Mouse (Mus musculus) stomach, embryonic 14.5 days (tissue): ENCODE measurements around the gene Padi2. TPM values are rescaled to one million over a fixed set of nuclear protein-coding genes. Genes with fewer than 3 reads are reported as not detected.

ENCODE experiments used
- ATAC-seq: fragments of 200-750 bp; cut with Nextera tagmentation; 2 replicates; pipeline ENCODE4 v1.8.0; 2017; ENCODE audit warnings: low read depth, moderate TSS enrichment; ENCODE audit not compliant: insufficient number of reproducible peaks, insufficient read depth, low FRiP score
- H3K27ac ChIP-seq: fragments of 300-500 bp; sonication (generic); 2 replicates; pipeline ENCODE4 v1.5.1; 2014; ENCODE audit warnings: mild to moderate bottlenecking, low read length, moderate library complexity, mixed read lengths
- H3K27me3 ChIP-seq: fragments of 300-500 bp; sonication (generic); 2 replicates; pipeline ENCODE4 v1.6.1; 2014; ENCODE audit warnings: low read length, control low read depth, mixed read lengths; ENCODE audit not compliant: control insufficient read depth, insufficient read depth
- H3K36me3 ChIP-seq: fragments of 300-500 bp; sonication (generic); 2 replicates; pipeline ENCODE4 v1.6.1; 2014; ENCODE audit warnings: mild to moderate bottlenecking, control low read depth, low read length, moderate library complexity, mixed read lengths; ENCODE audit not compliant: control insufficient read depth, insufficient read depth
- H3K4me1 ChIP-seq: fragments of 300-500 bp; sonication (generic); 2 replicates; pipeline ENCODE4 v1.6.1; 2014; ENCODE audit warnings: low read length, control low read depth, mixed read lengths; ENCODE audit not compliant: control insufficient read depth, insufficient read depth
- H3K4me2 ChIP-seq: fragments of 300-500 bp; sonication (generic); replicated peaks from 2 replicates; pipeline ENCODE4 v1.6.1; 2014; ENCODE audit warnings: low read depth, low read length, control low read depth
- H3K4me3 ChIP-seq: fragments of 300-500 bp; sonication (generic); 2 replicates; pipeline ENCODE4 v1.5.1; 2014; ENCODE audit warnings: low read depth, low read length, control low read depth
- H3K9ac ChIP-seq: fragments of 300-500 bp; sonication (generic); replicated peaks from 2 replicates; pipeline ENCODE4 v1.6.1; 2014; ENCODE audit warnings: low read depth, mild to moderate bottlenecking, control low read depth, low read length, moderate library complexity, mixed read lengths
- H3K9me3 ChIP-seq: fragments of 300-500 bp; sonication (generic); 2 replicates; pipeline ENCODE4 v1.6.1; 2016; ENCODE audit warnings: low read depth, low read length, control low read depth; ENCODE audit not compliant: control insufficient read depth
- WGBS: fragments of 180-500 bp; shearing (Covaris S2); extraction: QIAGEN DNeasy Blood & Tissue Kit; methylation state at CpG from one replicate; pipeline ENCODE4 v1.1.7; 2014; 5-methylcytosine and 5-hydroxymethylcytosine counted together
- polyA plus RNA-seq: library from polyadenylated mRNA; unstranded; fragments of >200 nt; fragmentation: Nextera tagmentation; extraction: Ambion mirVana; gene quantifications from 2 replicates; pipeline ENCODE4 v1.2.1, GENCODE M21; 2014

Padi2 gene
- polyA plus RNA-seq, 1 experiment from 2014 or later = 1.5 TPM

- Histone ChIP-seq H3K9me3 (0 out of 2 replicates have a peak, but pooled peaks cover 4% of the 10 kb centered on the region), H3K27ac (no peak overlapping the region), H3K36me3 (no peaks in the 10 kb centered on the region), H3K4me2 (no peak overlapping the region), H3K4me1 (peaks cover 8% of the 10 kb centered on the region; the same call in 1 of the 2 replicates), H3K27me3 (no peaks in the 10 kb centered on the region), H3K9ac (no peak overlapping the region), H3K4me3 (no peak overlapping the region)
- 87% methylated on average over 8 of the region's 8 CpGs for WGBS
- ATAC-seq = no peak
These were observed 36.2 kb upstream of the Padi2 start for GRCm38 (mm10) chr4:140869945-140870344.

- 76% methylated on average over 7 of the region's 7 CpGs for WGBS
- H3K36me3 ChIP-seq = no peaks in the 10 kb centered on the region
- no peak for ATAC-seq
- H3K27me3 ChIP-seq = no peaks in the 10 kb centered on the region
- no peak overlapping the region for H3K4me2 ChIP-seq
- peaks cover 8% of the 10 kb centered on the region; the same call in 1 of the 2 replicates for H3K4me1 ChIP-seq
- no peak overlapping the region for H3K9ac ChIP-seq
- H3K27ac ChIP-seq = no peak overlapping the region
- H3K9me3 ChIP-seq = 0 out of 2 replicates have a peak, but pooled peaks cover 4% of the 10 kb centered on the region
- H3K4me3 ChIP-seq = no peak overlapping the region
These were observed 35.3 kb upstream of the Padi2 start for GRCm38 (mm10) chr4:140870876-140871275.

GRCm38 (mm10) chr4:140871376-140871775, 34.8 kb upstream of the Padi2 start:
- 84% methylated on average over 3 of the region's 3 CpGs for WGBS

DNA sequence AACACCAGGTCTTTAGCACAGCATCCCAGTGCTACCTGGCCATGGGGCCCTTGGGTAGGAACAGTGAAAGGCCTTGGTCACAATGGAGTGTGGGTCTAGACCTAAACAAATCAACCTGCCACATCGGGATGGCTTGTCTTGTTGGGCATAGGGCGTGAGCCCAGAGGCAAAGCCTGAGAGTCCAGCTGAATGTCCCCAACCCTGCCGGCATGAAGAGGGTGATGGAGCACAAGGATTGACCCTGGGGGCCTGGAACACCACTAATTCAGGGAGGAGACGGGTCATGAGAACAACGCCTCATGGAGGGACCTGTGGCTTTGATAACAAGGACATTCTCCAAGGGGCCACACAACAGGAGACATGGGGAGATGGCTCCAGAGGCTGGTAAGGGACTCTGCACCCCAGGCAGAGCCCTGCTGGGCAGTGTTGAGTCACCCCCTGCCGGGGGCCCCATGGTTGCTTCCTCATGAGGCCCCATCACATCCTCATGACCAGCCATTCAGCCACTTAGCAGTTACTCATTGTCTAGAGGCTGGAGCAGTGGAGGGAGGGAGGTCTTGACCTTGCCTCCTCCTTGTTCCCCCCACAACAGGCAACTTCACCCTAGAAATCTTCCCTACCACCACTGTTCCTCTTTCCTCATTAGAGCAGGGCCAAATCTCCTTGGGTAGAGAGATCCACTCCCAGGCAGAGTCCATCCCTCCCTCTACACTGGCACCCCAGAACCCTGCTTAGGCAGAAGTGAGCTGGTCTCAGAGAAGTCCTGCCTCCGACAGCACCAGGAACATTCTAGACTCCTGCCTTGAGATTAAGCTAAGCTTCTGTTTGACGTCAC, 34.1 kb upstream of the Padi2 start:
- Histone ChIP-seq H3K9me3 (0 out of 2 replicates have a peak, but pooled peaks cover 4% of the 10 kb centered on the region), H3K4me3 (no peak overlapping the region), H3K4me1 (peaks cover 8% of the 10 kb centered on the region; the same call in 1 of the 2 replicates), H3K27me3 (no peaks in the 10 kb centered on the region), H3K27ac (no peak overlapping the region), H3K36me3 (no peaks in the 10 kb centered on the region), H3K4me2 (no peak overlapping the region), H3K9ac (no peak overlapping the region)
- WGBS = 73% methylated on average over 8 of the region's 8 CpGs
- ATAC-seq = no peak

More at GRCm38 (mm10) chr4:140871376-140871775, 34.8 kb upstream of the Padi2 start:
- no peak for ATAC-seq
- Histone ChIP-seq H3K4me3 (no peak overlapping the region), H3K27me3 (no peaks in the 10 kb centered on the region), H3K27ac (no peak overlapping the region), H3K4me2 (no peak overlapping the region), H3K4me1 (peaks cover 8% of the 10 kb centered on the region; the same call in 1 of the 2 replicates), H3K9me3 (0 out of 2 replicates have a peak, but pooled peaks cover 4% of the 10 kb centered on the region), H3K9ac (no peak overlapping the region), H3K36me3 (no peaks in the 10 kb centered on the region)

- Histone ChIP-seq H3K9me3 (0 out of 2 replicates have a peak, but pooled peaks cover 4% of the 10 kb centered on the region), H3K4me2 (no peak overlapping the region), H3K9ac (no peak overlapping the region), H3K36me3 (no peaks in the 10 kb centered on the region), H3K27me3 (no peaks in the 10 kb centered on the region), H3K27ac (no peak overlapping the region), H3K4me1 (peaks cover 8% of the 10 kb centered on the region; the same call in 1 of the 2 replicates), H3K4me3 (no peak overlapping the region)
- WGBS = 49% methylated on average over 5 of the region's 5 CpGs
- no peak for ATAC-seq
These were observed 33.5 kb upstream of the Padi2 start for GRCm38 (mm10) chr4:140872686-140872992.

DNA sequence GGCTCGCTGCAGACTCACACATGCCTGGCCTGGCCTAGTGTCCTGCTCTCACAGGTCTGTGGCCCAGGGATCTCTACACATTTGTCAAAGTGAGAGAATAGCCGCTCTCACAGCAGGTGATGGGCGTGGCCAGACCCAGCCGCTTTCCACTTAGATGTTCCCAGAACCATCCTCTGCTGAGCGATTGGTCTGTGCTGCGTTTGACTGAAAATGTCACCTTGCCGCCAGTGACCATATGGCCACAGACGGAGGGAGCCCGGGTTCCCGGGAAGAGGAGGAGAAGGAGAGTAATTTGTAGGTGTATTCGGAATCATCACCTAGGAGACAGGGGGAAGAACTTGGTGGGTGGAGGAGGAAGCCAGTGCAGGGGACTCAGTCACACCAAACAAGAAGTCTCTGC, 33.1 kb upstream of the Padi2 start:
- Histone ChIP-seq H3K4me3 (no peak overlapping the region), H3K27ac (no peak overlapping the region), H3K27me3 (no peaks in the 10 kb centered on the region), H3K4me2 (no peak overlapping the region), H3K4me1 (peaks cover 8% of the 10 kb centered on the region; the same call in 1 of the 2 replicates), H3K36me3 (no peaks in the 10 kb centered on the region), H3K9me3 (0 out of 2 replicates have a peak, but pooled peaks cover 4% of the 10 kb centered on the region), H3K9ac (no peak overlapping the region)
- 36% methylated on average over 11 of the region's 11 CpGs for WGBS
- no peak for ATAC-seq

- Histone ChIP-seq H3K27ac (no peak overlapping the region), H3K36me3 (no peaks in the 10 kb centered on the region), H3K27me3 (no peaks in the 10 kb centered on the region), H3K4me2 (no peak overlapping the region), H3K9ac (no peak overlapping the region), H3K9me3 (0 out of 2 replicates have a peak, but pooled peaks cover 4% of the 10 kb centered on the region), H3K4me3 (no peak overlapping the region), H3K4me1 (no peaks in the 10 kb centered on the region)
- ATAC-seq = no peak
- 82% methylated on average over 8 of the region's 8 CpGs for WGBS
These were observed 30.0 kb upstream of the Padi2 start for GRCm38 (mm10) chr4:140876161-140876560.

- H3K4me1 ChIP-seq = no peaks in the 10 kb centered on the region
- H3K4me2 ChIP-seq = no peak overlapping the region
- 46% methylated on average over 6 of the region's 6 CpGs for whole genome bisulfite sequencing
- 0 out of 2 replicates have a peak, but pooled peaks cover 4% of the 10 kb centered on the region for H3K9me3 ChIP-seq
- ATAC-seq = no peak
- no peaks in the 10 kb centered on the region for H3K36me3 ChIP-seq
- no peak overlapping the region for H3K4me3 ChIP-seq
- H3K27me3 ChIP-seq = no peaks in the 10 kb centered on the region
- no peak overlapping the region for H3K27ac ChIP-seq
- H3K9ac ChIP-seq = no peak overlapping the region
These were observed 29.5 kb upstream of the Padi2 start for GRCm38 (mm10) chr4:140876681-140877080.
